Mouse (Mus musculus) forebrain, embryonic 14.5 days (tissue): ENCODE results near the gene Dcaf7. TPM values are rescaled to one million over a fixed set of nuclear protein-coding genes. Genes with fewer than 3 reads are reported as not detected.

Experiments used
- ATAC-seq: fragments of 200-750 bp; cut with Nextera tagmentation; 2 replicates; pipeline ENCODE4 v1.8.0; 2017; ENCODE audit warnings: mild to moderate bottlenecking, moderate library complexity
- DNase-seq: peaks from one replicate; pipeline ENCODE4 v3.0.0-alpha.2; 2015; ENCODE audit warnings: low spot score
- H3K27ac ChIP-seq: fragments of 300-500 bp; sonication (generic); 2 replicates; pipeline ENCODE4 v1.5.1; 2014; ENCODE audit warnings: low read depth, mild to moderate bottlenecking, control low read depth, low read length, moderate library complexity
- H3K27me3 ChIP-seq: fragments of 300-500 bp; sonication (generic); replicated peaks from 2 replicates; pipeline ENCODE4 v1.6.1; 2014; ENCODE audit warnings: low read length, control low read depth, mixed read lengths; ENCODE audit not compliant: control insufficient read depth, insufficient read depth
- H3K36me3 ChIP-seq: fragments of 300-500 bp; sonication (generic); 2 replicates; pipeline ENCODE4 v1.6.1; 2014; ENCODE audit warnings: low read length, control low read depth; ENCODE audit not compliant: control insufficient read depth, insufficient read depth
- H3K4me1 ChIP-seq: fragments of 300-500 bp; sonication (generic); 2 replicates; pipeline ENCODE4 v1.6.1; 2014; ENCODE audit warnings: antibody characterized with exemption, low read length, control low read depth; ENCODE audit not compliant: control insufficient read depth, insufficient read depth
- H3K4me2 ChIP-seq: fragments of 300-500 bp; sonication (generic); 2 replicates; pipeline ENCODE4 v1.6.1; 2014; ENCODE audit warnings: mild to moderate bottlenecking, control low read depth, low read length
- H3K4me3 ChIP-seq: fragments of 300-500 bp; sonication (generic); 2 replicates; pipeline ENCODE4 v1.5.1; 2014; ENCODE audit warnings: low read depth, low read length, control low read depth
- H3K9ac ChIP-seq: fragments of 300-500 bp; sonication (generic); 2 replicates; pipeline ENCODE4 v1.6.1; 2014; ENCODE audit warnings: mild to moderate bottlenecking, low read length, control low read depth, moderate library complexity
- H3K9me3 ChIP-seq: fragments of 300-500 bp; sonication (generic); replicated peaks from 2 replicates; pipeline ENCODE4 v1.6.1; 2016; ENCODE audit warnings: low read length, control low read depth, mixed read lengths; ENCODE audit not compliant: control insufficient read depth
- WGBS: fragments of 180-500 bp; shearing (Covaris S2); extraction: QIAGEN DNeasy Blood & Tissue Kit; methylation state at CpG from one replicate; pipeline ENCODE4 v1.1.7; 2014; 5-methylcytosine and 5-hydroxymethylcytosine counted together
- polyA plus RNA-seq: library from polyadenylated mRNA; unstranded; fragments of >200 nt; fragmentation: Nextera tagmentation; extraction: Ambion mirVana; gene quantifications from 2 replicates; pipeline ENCODE4 v1.2.1, GENCODE M21; 2014

The Dcaf7 gene
- polyA plus RNA-seq, 1 experiment from 2014 or later: 76.2 TPM

GRCm38 (mm10) chr11:106007821-106008220 is 28.9 kb upstream of the Dcaf7 start, which contains the start of gene Kcnh6:
Gene Kcnh6, plus strand, starts transcription at chr11:106008124.
- WGBS: under 1% methylated on average over 23 of the region's 25 CpGs
- H3K9me3 ChIP-seq: no peaks in the 10 kb centered on the region
- DNase-seq (peak; percentile 42), ATAC-seq (no peak)
- peak within 1 kb of the TSS; percentile 38 for H3K4me2 ChIP-seq
- H3K4me1 ChIP-seq: no peaks in the 10 kb centered on the region
- no peak within 1 kb of the TSS for H3K27ac ChIP-seq
- H3K9ac ChIP-seq: no peak within 1 kb of the TSS
- no peaks in the 10 kb centered on the region for H3K36me3 ChIP-seq
- H3K4me3 ChIP-seq: no peak within 1 kb of the TSS
- peaks cover 5% of the 10 kb centered on the region; the same call in 1 of the 2 replicates for H3K27me3 ChIP-seq

- Histone ChIP-seq H3K4me2 (no peak overlapping the region), H3K4me3 (no peak overlapping the region), H3K27ac (no peak overlapping the region), H3K9me3 (no peaks in the 10 kb centered on the region), H3K4me1 (peaks cover 6% of the 10 kb centered on the region), H3K27me3 (peaks cover 5% of the 10 kb centered on the region; the same call in 1 of the 2 replicates), H3K36me3 (no peaks in the 10 kb centered on the region), H3K9ac (no peak overlapping the region)
- ATAC-seq: no peak
- no peak for DNase-seq
- WGBS: 57% methylated on average over 7 of the region's 7 CpGs
Observed at GRCm38 (mm10) chr11:106012711-106013110, 24.0 kb upstream of the Dcaf7 start.

- H3K4me1 ChIP-seq: peaks cover 6% of the 10 kb centered on the region
- DNase-seq (peak; percentile 74), ATAC-seq (no peak)
- no peak overlapping the region for H3K4me3 ChIP-seq
- H3K27me3 ChIP-seq: peaks cover under 1% of the 10 kb centered on the region; the same call in 1 of the 2 replicates
- no peaks in the 10 kb centered on the region for H3K36me3 ChIP-seq
- no peak overlapping the region for H3K9ac ChIP-seq
- H3K27ac ChIP-seq: no peak overlapping the region
- H3K4me2 ChIP-seq: no peak overlapping the region
- WGBS: 60% methylated on average over 11 of the region's 11 CpGs
- no peaks in the 10 kb centered on the region for H3K9me3 ChIP-seq
Observed at GRCm38 (mm10) chr11:106013556-106014225, 23.0 kb upstream of the Dcaf7 start.

- Histone ChIP-seq H3K4me2 (no peak overlapping the region), H3K9me3 (no peaks in the 10 kb centered on the region), H3K27ac (no peak overlapping the region), H3K36me3 (no peaks in the 10 kb centered on the region), H3K4me3 (no peak overlapping the region), H3K27me3 (no peaks in the 10 kb centered on the region; the same call in 1 of the 2 replicates), H3K4me1 (peaks cover 9% of the 10 kb centered on the region), H3K9ac (no peak overlapping the region)
- 76% methylated on average over 5 of the region's 5 CpGs for WGBS
- DNase-seq (no peak), ATAC-seq (no peak)
Observed at GRCm38 (mm10) chr11:106016440-106016839, 20.2 kb upstream of the Dcaf7 start.

- Histone ChIP-seq H3K4me3 (peak overlapping the region; percentile 38), H3K27me3 (no peaks in the 10 kb centered on the region; the same call in 1 of the 2 replicates), H3K4me1 (peaks cover 3% of the 10 kb centered on the region; the same call in 1 of the 2 replicates), H3K27ac (peak overlapping the region; percentile 33; the same call in 1 of the 2 replicates), H3K36me3 (no peaks in the 10 kb centered on the region), H3K9ac (peak overlapping the region; percentile 66), H3K4me2 (peak overlapping the region; percentile 73), H3K9me3 (no peaks in the 10 kb centered on the region)
- peak; percentile 59 for DNase-seq
- ATAC-seq: peak; percentile 79
- under 1% methylated on average over 50 of the region's 50 CpGs for WGBS
Observed at GRCm38 (mm10) chr11:106020051-106020763, 16.5 kb upstream of the Dcaf7 start.

- 84% methylated on average over 3 of the region's 3 CpGs for WGBS
- H3K4me1 ChIP-seq: no peaks in the 10 kb centered on the region
- H3K9me3 ChIP-seq: no peaks in the 10 kb centered on the region
Observed at GRCm38 (mm10) chr11:106025774-106026173, 10.9 kb upstream of the Dcaf7 start.

GRCm38 (mm10) chr11:106026465-106027151 is 10.1 kb upstream of the Dcaf7 start:
- Histone ChIP-seq H3K9me3 (no peaks in the 10 kb centered on the region), H3K9ac (no peak overlapping the region), H3K4me2 (no peak overlapping the region), H3K4me3 (no peak overlapping the region), H3K4me1 (no peaks in the 10 kb centered on the region), H3K27ac (no peak overlapping the region), H3K36me3 (no peaks in the 10 kb centered on the region), H3K27me3 (no peaks in the 10 kb centered on the region)
- 38% methylated on average over 11 of the region's 11 CpGs for WGBS
- no peak for ATAC-seq
- DNase-seq: peak; percentile 43

More at GRCm38 (mm10) chr11:106025774-106026173, 10.9 kb upstream of the Dcaf7 start:
- Histone ChIP-seq H3K9ac (no peak overlapping the region), H3K27ac (no peak overlapping the region), H3K4me3 (no peak overlapping the region), H3K27me3 (no peaks in the 10 kb centered on the region; the same call in 1 of the 2 replicates), H3K4me2 (no peak overlapping the region), H3K36me3 (no peaks in the 10 kb centered on the region)
- no peak for DNase-seq
- ATAC-seq: no peak

- no peak for ATAC-seq
- no peak overlapping the region for H3K4me3 ChIP-seq
Observed at GRCm38 (mm10) chr11:106027607-106028006, 9.1 kb upstream of the Dcaf7 start.

More at GRCm38 (mm10) chr11:106027607-106028006, 9.1 kb upstream of the Dcaf7 start:
- no peaks in the 10 kb centered on the region for H3K4me1 ChIP-seq
- H3K36me3 ChIP-seq: no peaks in the 10 kb centered on the region
- DNase-seq: no peak
- H3K27ac ChIP-seq: no peak overlapping the region
- H3K4me2 ChIP-seq: no peak overlapping the region
- no peaks in the 10 kb centered on the region for H3K27me3 ChIP-seq
- WGBS: 96% methylated on average over 5 of the region's 5 CpGs
- H3K9me3 ChIP-seq: no peaks in the 10 kb centered on the region
- H3K9ac ChIP-seq: no peak overlapping the region
